In the genomic region with DNA sequence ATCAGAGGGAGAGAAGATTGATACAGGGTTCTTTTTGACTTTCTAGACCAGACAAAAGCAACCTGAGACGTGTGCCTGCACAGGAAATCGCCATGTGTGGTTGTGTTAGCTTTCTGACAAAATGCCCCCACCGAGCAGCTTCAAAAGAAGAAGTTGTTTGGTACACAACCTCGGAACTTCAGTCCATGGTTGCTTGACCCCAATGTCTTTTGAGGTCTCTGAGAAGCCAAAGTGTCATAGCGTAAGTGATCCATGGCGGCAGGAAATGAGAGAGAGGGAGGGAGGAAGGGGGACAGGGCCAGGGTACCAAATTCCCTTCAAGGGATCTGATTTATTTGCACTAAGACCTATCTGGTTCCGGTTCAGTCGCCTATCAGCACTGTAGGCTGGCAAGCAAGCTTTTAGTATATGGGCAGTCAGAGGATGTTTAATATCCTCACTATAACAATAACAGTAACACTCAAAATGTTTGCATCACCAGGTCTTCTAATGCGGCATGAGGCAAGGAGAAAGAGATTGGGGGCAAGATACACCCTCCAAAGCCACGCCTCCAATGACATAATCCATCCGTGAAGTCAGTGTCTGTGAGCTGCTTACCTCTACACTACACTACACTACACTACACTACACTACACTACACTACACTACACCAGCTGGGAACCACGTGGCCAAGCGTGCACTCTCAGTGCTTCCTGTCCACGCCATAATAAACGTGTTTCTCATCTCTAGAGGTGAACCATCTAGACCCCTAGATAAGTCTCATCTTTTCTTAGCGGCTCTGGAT, we compare ENCODE assay signal across 9 mouse cellular contexts. TPM values are rescaled to one million over a fixed set of nuclear protein-coding genes. Genes with fewer than 3 reads are reported as not detected.
DNase-seq lines count a peak whose midpoint lies in the region; ATAC-seq and TF ChIP-seq lines count a peak whose summit lies in the region.
"Had no signal": no experiment of that assay in that cellular context is flagged by ENCODE, and none has a peak within 500 bp of the region (broad histone marks: within the 10 kb centered on the region; RNA-seq: fewer than 3 reads in every experiment).

No protein-coding gene starts in this region.

- peak overlapping the region; percentile 92 for H3K27ac ChIP-seq in gastrocnemius, adult 2 months
- H3K27ac ChIP-seq in lung, embryonic 15.5 days = no peak overlapping the region
- H3K27ac ChIP-seq: limb, embryonic 15.5 days had no signal

- ATAC-seq in lung, embryonic 15.5 days (ENCODE audit: borderline replicate concordance, extremely low read depth, low FRiP score, low TSS enrichment) = no peak
- peak; percentile 9; the same call in 1 of the 2 replicates for ATAC-seq in erythroblast, adult 5-6 weeks (replicated peaks; ENCODE audit: low FRiP score, poor library complexity, severe bottlenecking)

- no peaks in the 10 kb centered on the region for H3K9me3 ChIP-seq in lung, embryonic 15.5 days
- H3K9me3 ChIP-seq: limb, embryonic 15.5 days had no signal

- no peaks in the 10 kb centered on the region for H3K36me3 ChIP-seq in lung, embryonic 15.5 days
- H3K36me3 ChIP-seq in myocyte (ENCODE audit: control insufficient read depth, insufficient read depth) = no peaks in the 10 kb centered on the region
- H3K36me3 ChIP-seq: limb, embryonic 15.5 days had no signal

- no peak overlapping the region for H3ac ChIP-seq in myocyte (ENCODE audit: control insufficient read depth, insufficient read length)

- H3K4me2 ChIP-seq in lung, embryonic 15.5 days = peak overlapping the region; percentile 95
- no peak overlapping the region for H3K4me2 ChIP-seq in myocyte (ENCODE audit: low read depth)

- H3K4me3 ChIP-seq in gastrocnemius, adult 2 months = peak overlapping the region; percentile 89
- H3K4me3 ChIP-seq in lung, embryonic 15.5 days = no peak overlapping the region
- H3K4me3 ChIP-seq in myocyte = peak overlapping the region; percentile 24

- no peaks in the 10 kb centered on the region for H3K79me2 ChIP-seq in myocyte (ENCODE audit: control insufficient read depth, insufficient read depth)

- TF ChIP-seq CTCF in gastrocnemius, adult 2 months (IDR thresholded peaks at IDR 0.05) = no peak

- peaks cover 9% of the 10 kb centered on the region; the same call in 1 of the 2 replicates for H3K27me3 ChIP-seq in lung, embryonic 15.5 days
- no peaks in the 10 kb centered on the region for H3K27me3 ChIP-seq in myocyte (ENCODE audit: control insufficient read depth, insufficient read depth, insufficient read length)

- WGBS in lung, embryonic 15.5 days = 60% methylated on average over 16 of the region's 16 CpGs

- TF ChIP-seq POLR2A in myocyte (IDR thresholded peaks at IDR 0.05; ENCODE audit: insufficient read length, low read depth) = no peak

- DNase-seq in gastrocnemius, adult 2 months = no peak
- no peak for DNase-seq in gastrocnemius, adult 8-10 months (ENCODE audit: low spot score in 2 of 2)
- DNase-seq in lung, adult 18-20 months = no peak
- no peak for DNase-seq in neural tube, embryonic 10.5 days (ENCODE audit: extremely low spot score, low spot score)
- DNase-seq in frontal cortex, postnatal 14 days (ENCODE audit: low spot score in 2 of 2) = no peak

- peaks cover 10% of the 10 kb centered on the region; the same call in 1 of the 2 replicates for H3K4me1 ChIP-seq in lung, embryonic 15.5 days

- H3K9ac ChIP-seq in lung, embryonic 15.5 days = no peak overlapping the region

- intact Hi-C loops in gastrocnemius, adult 2 months (cut with DNase I) = loop anchor here (2.0 kb wide), 1 partner anchor 20 kb away; no protein-coding TSS in a partner anchor

TF ChIP-seq in myocyte, 11 proteins besides CTCF, POLR2A, EP300 and RAD21:
- no peak for TF ChIP-seq MYOG (IDR thresholded peaks at IDR 0.05; ENCODE audit: control insufficient read depth in 1 of 3, insufficient read depth in 1 of 3, insufficient read length in 2 of 3, low read depth in 2 of 3)
- TF ChIP-seq E2F4 (IDR thresholded peaks at IDR 0.05; ENCODE audit: insufficient read depth) = no peak
- TF ChIP-seq POLR2AphosphoS2 (IDR thresholded peaks at IDR 0.05; ENCODE audit: insufficient read length, low read depth) = no peak
- no peak for TF ChIP-seq CEBPB (IDR thresholded peaks at IDR 0.05; ENCODE audit: insufficient read depth, poor library complexity, severe bottlenecking)
- no peak for TF ChIP-seq SRF (IDR thresholded peaks at IDR 0.05; ENCODE audit: control insufficient read depth, insufficient read length, low read depth)
- no peak for TF ChIP-seq TCF12 (IDR thresholded peaks at IDR 0.05; ENCODE audit: insufficient read depth, poor library complexity, severe bottlenecking)
- TF ChIP-seq MYOD1 (IDR thresholded peaks at IDR 0.05; ENCODE audit: control insufficient read depth in 1 of 3, insufficient read length in 2 of 3, low read depth in 2 of 3) = no peak
- no peak for TF ChIP-seq MAX (IDR thresholded peaks at IDR 0.05; ENCODE audit: low read depth)
- TF ChIP-seq TCF3 (IDR thresholded peaks at IDR 0.05; ENCODE audit: insufficient read length, low read depth) = no peak
- TF ChIP-seq REST (IDR thresholded peaks at IDR 0.05; ENCODE audit: insufficient read depth, insufficient read length) = no peak
- no peak for TF ChIP-seq USF1 (IDR thresholded peaks at IDR 0.05; ENCODE audit: low read depth)

RNA-seq across cellular contexts. Expression of a gene that starts 0.7 kb away (rescaled TPM):
- total RNA-seq in gastrocnemius, adult 2 months (2021) = 1 to 10 TPM; 2.6 to 2.7 TPM
- 1 to 10 TPM; 1.1 to 2.8 (median 1.7) TPM for total RNA-seq in gastrocnemius, adult 8-10 months (2022)
- polyA plus RNA-seq in lung, embryonic 15.5 days (2015; fragmentation: Nextera tagmentation; extraction: Ambion mirVana) = 0.64 and 0.67 TPM in 2 replicates
- total RNA-seq in erythroblast, adult 5-6 weeks (2015; ENCODE audit: low replicate concordance) = 17.3 and 37.1 TPM in 2 replicates
- total RNA-seq in erythroblast, adult 5-6 weeks (2017; ENCODE audit: low replicate concordance) = 5.7 and 9.2 TPM in 2 replicates
- polyA plus RNA-seq in myocyte (2012; fragmentation: generic; extraction: Trizol) = 0.26 TPM

RNA-seq across cellular contexts. Expression of a gene that starts 1.3 kb away (rescaled TPM):
- total RNA-seq in gastrocnemius, adult 2 months (2021) = 10 to 100 TPM; 71.5 to 77.2 TPM
- total RNA-seq in gastrocnemius, adult 8-10 months (2022) = 10 to 100 TPM; 71.9 to 82.5 (median 78.6) TPM
- 89.7 and 96.4 TPM in 2 replicates for polyA plus RNA-seq in lung, embryonic 15.5 days (2015; fragmentation: Nextera tagmentation; extraction: Ambion mirVana)
- total RNA-seq in erythroblast, adult 5-6 weeks (2015; ENCODE audit: low replicate concordance) = 53.4 and 61.2 TPM in 2 replicates
- 48.5 and 53.2 TPM in 2 replicates for total RNA-seq in erythroblast, adult 5-6 weeks (2017; ENCODE audit: low replicate concordance)
- 229 TPM for polyA plus RNA-seq in myocyte (2012; fragmentation: generic; extraction: Trizol)

RNA-seq across cellular contexts. Expression of a gene that starts 24.2 kb away (rescaled TPM):
- 10 to 100 TPM; 17.0 to 17.2 TPM for total RNA-seq in gastrocnemius, adult 2 months (2021)
- total RNA-seq in gastrocnemius, adult 8-10 months (2022) = 10 to 100 TPM in 3 of 4 experiments, 1 to 10 TPM in 1; 9.5 to 15.0 (median 12.4) TPM
- polyA plus RNA-seq in lung, embryonic 15.5 days (2015; fragmentation: Nextera tagmentation; extraction: Ambion mirVana) = 42.8 and 46.6 TPM in 2 replicates
- total RNA-seq in erythroblast, adult 5-6 weeks (2015; ENCODE audit: low replicate concordance) = 14.8 and 17.6 TPM in 2 replicates
- 15.8 and 27.3 TPM in 2 replicates for total RNA-seq in erythroblast, adult 5-6 weeks (2017; ENCODE audit: low replicate concordance)
- polyA plus RNA-seq in myocyte (2012; fragmentation: generic; extraction: Trizol) = 28.3 TPM
